Mouse (Mus musculus): Measurements from ENCODE around the gene Igfbp2.

Gene Igfbp2

DNA sequence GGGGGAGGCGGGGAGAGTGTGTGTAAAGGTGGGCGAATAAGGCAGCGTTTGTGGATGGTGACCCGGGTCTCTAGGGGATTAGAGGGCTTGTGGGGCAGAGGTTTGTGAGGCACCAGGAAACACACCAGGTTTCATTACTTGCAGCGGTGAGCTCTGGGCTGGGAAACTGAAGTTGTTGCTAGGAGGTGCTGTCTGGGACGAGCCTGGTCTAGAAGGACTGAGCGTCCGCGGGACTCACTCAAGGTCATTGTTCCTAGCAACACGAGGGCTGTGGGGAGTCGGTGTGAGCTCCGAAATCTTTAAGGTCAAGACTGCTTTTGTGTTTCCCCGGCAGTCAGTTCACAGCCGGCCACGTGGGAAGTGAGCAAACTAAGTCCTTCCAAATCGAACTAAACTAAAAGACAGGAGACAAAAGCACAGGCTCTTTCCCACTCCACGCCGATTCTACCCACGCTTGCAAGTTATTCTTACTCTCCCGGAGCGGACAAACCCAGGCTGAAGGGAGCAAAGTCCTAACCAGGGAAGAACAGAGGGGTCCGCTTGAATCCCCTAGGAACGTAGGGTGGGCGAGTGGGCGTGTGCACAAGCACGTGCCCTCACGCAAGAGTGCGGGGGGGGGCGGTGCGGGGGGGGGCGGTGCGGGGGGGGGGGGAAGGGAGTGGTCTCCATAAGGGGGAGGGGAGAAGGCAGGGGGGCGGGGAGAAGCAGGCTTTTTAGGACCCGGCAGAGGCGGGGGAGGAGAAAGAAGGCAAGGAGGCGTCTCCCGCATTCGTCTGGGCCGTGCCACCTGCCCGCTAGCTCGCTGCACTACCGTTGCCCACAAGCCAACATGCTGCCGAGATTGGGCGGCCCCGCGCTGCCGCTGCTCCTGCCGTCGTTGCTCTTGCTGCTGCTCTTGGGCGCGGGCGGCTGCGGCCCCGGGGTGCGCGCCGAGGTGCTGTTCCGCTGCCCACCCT, at the start of gene Igfbp2:
TSS of gene Igfbp2 (plus strand) at position 753 of the 956 bp plus-strand sequence.
- DNase-seq: peak; percentile 21 to 53

DNA sequence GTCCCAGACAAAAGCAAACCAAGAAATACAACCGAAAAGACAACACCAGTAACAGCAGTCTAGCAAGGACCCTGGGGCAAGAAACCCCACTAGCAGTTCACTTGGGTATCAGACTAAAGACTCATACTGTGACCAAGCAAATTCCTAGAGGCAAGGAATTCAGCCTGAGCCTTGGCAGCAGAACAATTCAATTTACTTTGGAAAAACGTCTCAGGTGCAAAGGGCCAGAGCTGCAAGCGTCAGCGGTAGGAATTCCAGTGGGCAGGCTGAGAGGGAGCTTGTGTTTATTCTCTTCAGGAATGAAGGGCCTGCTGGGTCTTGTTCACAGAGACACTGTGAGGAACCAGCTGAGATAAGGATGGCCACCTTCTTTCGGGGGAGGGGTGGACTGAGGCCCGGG, 45.5 kb upstream of the Igfbp2 start:
- peak in 1 of 2 experiments; percentile 46 for DNase-seq

DNA sequence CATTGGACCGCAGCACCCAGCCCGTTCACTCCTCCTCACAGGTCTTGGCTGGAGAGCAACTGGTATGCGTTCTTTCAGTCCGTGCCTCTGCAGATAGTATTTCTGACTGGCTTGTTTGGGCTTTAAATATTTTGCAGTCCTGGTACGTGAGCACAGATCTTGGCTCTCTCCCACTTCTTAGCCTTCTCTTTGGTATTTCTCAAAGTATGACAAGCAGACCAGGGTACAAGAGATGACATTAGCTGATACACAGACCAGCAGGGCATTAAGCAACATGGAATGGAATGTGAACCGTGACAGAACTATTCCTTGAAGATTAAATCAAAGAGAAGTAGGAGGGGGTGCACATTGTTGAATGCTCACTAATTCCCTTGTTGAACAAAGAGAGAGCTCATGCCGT, 43.6 kb upstream of the Igfbp2 start:
- peak; percentile 4 to 26 for DNase-seq

DNA sequence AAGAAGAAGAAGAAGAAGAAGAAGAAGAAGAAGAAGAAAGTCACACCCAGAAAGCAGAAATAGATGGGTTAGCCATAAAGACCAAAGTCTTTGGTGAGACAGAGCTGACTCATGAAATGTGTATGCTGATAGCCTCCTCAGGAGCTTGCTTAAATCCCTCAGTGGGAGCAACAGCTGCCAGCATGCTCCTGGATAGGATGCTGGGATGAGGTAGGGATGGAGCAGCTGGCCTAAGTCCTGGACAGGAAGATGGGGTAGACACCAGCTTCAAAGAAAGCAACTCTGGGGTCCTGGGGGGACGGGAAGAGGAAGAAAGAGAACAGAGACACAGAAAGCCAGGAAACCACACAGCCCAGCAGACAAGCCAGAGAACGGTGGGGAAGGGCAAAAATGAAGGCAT, 41.0 kb upstream of the Igfbp2 start:
- no peak for DNase-seq

DNA sequence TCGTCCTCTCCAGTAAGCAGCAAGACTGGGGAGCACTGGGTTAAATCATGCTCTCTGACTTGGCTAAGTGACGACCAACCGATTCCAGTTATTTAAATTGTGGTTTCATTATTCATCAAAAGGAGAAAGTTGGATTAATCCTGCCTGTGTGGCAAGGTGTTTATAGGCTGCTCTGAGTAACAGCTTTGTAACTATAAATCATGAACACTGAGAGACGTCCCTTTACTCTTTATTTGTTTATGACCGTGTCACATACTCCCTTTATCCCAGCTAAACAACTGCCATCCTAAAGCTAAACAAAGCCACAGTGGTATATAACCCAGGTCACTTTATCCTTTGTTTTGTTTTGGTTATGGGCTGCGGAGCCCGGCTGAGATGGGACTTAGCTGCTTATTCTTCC, 40.3 kb upstream of the Igfbp2 start:
- DNase-seq: no peak

DNA sequence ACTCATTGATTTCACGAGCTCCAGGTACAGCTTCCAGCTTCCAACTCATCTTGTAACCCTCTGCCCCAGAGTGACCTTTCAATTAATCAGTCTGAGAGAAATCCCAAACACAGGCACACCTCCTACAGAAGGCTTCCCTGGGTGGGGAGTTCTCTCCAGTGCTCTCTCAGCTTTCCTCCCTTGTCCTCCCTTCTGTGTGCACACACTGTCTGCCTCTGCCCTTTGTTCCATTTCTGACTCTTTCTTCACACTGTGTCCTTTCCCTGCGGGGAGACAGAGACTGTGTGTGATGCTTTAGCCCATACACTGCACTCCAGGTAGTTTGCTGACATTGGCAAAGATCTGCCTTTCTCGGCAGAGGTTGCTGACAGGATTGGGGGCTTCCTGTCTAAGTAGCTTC, 33.6 kb upstream of the Igfbp2 start:
- no peak for DNase-seq

DNA sequence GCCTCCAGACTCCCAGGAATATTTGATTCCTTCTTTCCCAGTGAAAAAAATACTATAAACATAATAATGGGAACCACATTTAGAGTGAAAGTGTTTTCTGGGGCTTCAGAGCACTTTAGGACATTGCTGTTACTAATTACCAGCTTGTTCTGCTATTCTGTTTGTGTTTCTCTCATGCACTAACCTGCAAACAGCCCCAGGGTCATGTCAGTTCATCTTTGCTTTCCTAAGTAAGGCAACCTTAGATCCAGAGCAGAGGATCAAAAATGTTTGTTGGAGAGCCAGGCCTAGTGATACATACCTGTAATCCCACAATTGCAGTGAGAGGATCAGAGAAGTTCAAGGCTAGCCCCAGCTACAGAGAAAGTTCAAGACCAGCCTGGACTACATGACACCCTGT, 32.6 kb upstream of the Igfbp2 start:
- no peak for DNase-seq

DNA sequence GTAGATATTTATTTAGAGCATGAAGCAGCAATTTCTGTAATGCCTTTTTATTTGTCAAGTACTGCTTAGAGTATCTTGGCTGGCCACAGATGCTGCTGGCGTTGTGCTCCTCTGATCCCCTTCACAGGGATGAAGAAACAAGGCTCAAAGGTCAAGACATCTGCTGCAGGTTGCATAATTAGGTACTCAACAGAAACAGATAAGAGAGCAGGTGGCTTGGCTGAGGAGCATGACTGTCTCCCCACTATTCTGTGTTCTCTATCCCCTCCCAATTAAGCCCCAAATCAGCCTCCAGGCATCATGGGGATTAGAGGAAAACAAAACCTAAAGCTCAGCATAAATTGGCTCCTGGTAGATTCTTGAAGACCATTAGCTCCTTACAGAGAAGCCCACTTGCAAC, 32.0 kb upstream of the Igfbp2 start:
- DNase-seq: no peak

DNA sequence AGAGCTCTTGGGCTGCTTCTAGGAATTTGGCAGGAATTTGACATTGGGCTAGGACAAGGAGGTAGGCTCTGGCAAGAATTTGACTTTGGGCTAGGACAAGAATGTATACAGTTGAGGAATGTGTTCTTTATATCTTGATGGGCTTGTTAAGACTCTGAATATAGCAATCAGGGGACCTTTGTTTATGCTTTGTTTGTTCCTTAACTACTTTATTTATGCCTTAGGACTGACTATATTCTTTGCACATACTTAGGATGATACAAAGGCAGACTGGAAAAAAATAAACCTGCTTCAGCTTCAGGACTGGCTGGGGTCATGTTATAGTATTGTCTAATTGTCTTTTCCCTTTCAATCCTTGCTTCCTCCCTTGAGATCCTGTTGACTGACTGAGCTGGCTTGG, 31.1 kb upstream of the Igfbp2 start:
- DNase-seq: no peak

DNA sequence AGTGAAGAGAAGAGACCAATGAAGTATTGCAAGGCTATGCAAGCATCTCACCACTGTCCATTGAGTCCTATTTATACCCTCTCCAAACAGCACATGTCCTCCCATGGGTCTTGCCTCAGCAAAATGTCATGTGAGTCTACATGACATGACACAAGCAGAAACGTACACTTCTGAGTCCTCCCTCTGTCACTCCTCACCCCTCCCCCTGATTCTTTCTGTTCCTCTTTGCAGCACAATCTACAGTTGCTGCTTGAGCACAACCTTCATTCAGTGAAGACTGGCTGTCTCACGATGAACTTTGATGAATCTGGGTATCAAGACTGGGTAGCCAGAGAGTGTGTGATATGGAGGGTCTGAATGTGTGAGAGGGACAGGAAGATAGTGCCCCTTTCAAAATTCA, 28.2 kb upstream of the Igfbp2 start:
- no peak for DNase-seq

DNA sequence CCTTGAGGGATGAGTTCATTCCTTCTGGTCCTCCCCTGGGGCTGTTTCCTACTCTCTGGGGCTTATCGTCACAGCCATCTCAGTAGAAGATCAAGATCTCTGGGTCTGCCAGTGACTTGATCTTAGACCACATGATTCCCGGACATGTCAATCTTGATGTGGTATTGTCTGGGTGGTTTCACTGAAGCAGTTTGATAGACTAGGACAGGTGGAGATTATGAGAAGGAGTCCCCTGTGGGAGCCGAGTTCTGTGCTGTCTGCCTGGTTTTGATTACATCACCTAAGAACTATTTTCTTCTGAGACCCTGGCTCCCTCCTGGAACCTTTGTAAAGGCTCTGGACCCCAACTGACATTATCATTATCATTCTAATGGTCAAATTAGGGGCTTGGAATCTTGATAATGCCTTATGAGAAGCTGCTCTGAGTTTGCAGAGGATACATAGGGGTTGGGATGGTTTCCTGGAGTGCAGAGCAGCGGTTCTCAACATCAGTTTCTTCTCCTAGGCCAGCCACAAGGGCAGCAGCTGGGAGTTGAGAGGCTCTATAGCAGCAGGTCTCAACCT, 27.1 kb upstream of the Igfbp2 start:
- DNase-seq: no peak

DNA sequence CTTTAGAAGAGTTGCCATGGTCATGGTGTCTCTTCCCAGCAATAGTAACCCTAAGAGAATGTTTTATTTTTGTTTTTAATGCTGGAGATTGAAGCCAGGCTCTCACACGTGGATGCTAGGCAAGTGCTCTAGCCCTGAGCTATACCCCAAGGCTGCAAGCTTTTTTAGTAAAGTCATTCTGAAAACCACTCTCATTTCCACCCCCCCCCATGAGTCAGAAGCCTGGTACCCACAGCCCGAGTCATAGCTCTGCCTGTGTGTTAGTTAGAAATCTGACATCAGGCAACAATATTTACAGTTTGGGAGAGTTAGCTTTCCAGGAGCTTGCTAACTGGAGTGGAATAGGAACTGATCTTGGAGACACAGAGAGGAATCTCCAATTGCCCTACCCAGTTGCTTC, 25.9 kb upstream of the Igfbp2 start:
- no peak for DNase-seq

DNA sequence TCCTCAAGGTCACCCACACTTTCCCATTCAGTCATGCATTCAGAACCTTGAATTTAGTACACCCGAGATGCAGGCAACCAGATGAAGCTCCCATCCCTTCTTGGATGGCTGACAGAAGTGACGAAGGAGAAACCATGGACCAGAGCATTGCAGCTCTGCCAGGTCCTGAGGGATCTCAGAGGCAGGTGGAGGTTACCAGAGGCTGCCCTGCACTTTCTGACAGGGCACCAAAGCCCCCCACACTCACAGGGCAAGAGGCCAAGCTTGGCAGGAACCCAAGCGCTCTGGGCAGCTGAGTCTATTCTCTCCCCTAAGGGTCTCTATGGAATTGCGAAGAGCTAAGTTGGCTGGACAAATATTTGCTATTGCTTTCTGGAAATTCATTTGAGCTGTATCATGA, 20.3 kb upstream of the Igfbp2 start:
- DNase-seq: no peak

DNA sequence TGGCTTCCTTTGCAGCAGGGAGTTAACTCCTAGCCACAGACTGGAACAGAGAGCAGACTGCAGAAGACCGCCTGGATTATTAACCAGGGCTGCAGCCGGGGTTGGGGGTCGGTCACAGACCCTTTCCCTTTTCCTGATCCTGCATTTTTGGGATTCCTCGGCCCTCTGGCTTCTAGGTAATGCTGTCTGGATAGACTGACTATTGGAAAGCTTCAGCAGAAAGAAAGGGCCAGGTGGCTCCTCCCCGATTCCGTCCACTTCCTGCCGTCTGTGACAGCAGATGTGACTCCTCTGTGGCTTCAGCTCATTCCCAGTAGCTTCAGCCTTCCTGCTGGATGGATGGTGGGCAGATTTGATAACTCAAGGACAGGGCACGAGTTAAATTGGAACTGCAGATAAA, 19.3 kb upstream of the Igfbp2 start:
- DNase-seq: no peak

DNA sequence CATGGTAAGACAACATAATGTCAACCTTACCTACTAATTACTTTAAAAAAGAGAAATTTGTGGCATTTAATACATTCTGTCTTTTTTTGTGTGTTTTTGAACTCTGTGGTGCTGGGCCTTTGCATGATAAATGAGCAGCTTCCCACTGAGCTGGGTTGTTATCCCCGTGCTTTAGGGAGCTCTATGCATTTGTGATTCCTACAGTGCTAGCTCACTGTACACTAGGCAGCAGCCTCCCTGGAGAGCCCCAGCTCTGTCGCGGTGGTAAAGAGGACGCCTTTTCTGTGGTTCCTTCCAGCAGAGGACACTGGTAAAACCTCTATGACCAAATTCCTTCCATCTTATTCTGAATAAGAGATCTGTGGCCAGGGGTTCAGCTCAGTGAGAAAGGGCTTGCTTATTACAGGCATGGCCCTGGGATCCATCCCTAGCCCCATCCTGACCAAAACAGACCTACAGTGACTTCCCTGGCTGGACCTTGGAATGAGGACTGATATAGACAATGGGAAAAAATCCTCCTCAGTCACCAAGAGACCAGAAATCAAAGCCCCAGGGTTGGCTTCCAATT, 18.7 kb upstream of the Igfbp2 start:
- DNase-seq: no peak

DNA sequence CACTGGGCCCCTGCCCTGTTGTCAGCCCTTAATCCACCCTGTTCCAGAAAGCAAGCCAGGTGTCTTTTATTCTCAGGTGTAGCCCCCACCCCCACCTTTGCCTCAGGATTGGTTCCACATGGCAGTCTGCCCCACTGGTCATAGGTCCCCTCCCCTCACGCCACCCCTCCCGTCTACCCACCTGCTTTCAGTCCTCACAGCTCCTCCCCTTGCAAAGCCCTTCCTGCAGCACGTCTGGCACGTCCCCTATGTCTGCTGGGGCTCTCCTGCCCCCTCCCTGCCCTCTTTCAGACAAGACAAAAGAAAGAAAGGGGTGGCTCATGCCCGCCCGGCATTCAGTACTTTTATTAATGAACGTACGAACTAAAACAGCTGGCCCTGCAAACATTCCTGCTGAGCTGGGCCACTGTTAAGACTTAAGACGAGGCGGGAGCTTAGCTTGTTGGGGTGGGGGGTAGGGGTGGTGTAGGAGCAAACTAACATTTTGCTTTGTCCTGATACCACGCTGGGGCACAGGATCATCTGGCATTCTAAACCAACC, 18.2 kb upstream of the Igfbp2 start:
- DNase-seq: no peak

DNA sequence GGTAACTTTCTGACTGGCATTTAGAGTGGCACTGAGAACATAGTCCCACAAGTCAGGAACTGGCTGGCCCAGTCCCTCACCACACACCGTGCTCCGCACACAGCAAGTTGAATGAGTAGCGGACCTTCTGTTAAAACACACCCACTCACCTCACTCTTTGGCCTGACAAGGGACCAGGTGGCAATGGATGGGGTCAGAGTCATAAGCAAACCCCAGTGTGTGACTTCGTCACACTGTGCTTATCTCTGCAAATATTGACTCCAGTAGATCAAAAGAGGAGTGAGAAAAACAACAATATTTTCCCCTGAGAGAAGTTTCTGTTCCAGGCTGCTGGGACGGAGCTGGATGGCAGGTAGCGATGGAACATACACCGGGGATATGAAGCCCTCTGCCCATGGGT, 15.0 kb upstream of the Igfbp2 start:
- no peak for DNase-seq

DNA sequence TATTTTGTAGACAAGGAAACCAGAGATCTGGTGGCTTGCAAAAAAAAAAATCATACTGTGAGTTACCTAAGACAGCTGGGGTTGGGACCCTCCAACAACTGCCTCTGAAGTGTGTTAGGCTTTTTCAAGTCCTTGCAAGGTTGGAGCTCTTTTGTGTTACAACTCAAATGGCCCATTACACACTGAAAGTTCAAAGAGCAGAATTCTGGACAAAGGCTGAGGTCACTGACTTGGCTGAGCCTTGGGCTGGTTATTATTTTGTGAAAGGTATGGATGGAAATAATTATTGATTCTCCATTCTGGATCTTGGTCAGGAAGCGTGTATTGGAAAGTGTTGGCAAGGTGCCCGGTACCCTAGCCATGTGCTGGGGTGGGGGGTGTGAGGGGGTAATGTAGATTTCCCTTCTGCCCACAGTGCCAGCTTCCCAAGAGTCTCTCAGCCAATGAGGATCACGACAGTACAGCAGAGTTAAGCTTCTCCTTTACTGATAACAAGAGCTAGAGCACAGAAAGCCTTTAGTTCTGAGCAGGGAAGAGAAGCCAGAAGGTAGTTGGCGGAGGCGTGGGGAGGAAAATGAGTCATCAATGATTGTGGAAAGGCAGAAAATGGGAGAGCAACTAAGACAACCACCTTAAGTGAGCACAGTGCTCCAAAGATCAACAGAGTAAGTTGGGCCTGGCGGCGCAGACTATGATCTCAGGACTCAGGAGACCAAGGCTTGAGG, 14.2 kb upstream of the Igfbp2 start:
- no peak for DNase-seq

DNA sequence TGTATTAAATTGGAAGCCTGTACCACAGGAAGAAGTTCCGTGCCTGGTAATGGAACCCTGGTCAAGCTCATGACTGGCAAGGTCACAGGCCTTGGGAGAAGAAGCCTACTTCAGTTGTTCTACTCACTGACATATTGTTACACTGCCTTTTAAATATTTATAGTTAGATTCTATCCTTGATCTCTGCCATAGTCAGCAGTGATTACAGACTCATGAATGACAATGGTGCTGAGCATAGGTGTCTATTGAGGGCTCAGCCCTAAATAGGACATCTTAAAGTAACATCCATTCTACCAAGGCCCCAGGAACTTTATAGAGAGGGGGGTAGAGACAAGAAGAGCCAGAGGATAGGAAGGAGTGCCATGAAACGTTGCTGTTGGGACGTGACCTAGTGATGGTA, 13.2 kb upstream of the Igfbp2 start:
- no peak for DNase-seq

DNA sequence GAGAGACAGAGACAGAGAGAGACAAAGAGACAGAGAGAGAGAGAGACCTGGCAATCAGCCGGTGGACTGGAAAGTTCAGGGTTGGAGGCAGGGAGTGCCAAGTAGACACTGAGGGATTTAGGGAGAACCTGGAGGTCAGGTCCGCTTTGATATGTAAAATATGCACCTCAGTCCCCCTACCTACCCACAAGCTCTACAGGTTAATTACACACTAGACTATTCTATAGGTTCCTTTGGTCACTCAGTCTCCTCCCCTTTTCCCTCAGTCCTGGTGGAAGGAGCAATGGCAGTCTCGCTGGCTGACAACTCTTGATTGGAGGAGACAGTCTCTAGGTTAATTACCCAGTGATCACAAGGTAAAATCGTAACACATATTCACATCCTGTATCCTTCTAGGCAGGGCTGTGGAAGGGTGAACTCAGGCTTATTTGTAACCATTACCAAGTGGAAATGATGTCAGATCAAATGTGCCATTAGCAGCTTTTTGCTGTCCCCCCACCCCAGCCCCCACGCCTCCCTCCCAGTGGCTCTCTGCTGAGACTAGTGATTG, 11.1 kb upstream of the Igfbp2 start:
- DNase-seq: no peak

DNA sequence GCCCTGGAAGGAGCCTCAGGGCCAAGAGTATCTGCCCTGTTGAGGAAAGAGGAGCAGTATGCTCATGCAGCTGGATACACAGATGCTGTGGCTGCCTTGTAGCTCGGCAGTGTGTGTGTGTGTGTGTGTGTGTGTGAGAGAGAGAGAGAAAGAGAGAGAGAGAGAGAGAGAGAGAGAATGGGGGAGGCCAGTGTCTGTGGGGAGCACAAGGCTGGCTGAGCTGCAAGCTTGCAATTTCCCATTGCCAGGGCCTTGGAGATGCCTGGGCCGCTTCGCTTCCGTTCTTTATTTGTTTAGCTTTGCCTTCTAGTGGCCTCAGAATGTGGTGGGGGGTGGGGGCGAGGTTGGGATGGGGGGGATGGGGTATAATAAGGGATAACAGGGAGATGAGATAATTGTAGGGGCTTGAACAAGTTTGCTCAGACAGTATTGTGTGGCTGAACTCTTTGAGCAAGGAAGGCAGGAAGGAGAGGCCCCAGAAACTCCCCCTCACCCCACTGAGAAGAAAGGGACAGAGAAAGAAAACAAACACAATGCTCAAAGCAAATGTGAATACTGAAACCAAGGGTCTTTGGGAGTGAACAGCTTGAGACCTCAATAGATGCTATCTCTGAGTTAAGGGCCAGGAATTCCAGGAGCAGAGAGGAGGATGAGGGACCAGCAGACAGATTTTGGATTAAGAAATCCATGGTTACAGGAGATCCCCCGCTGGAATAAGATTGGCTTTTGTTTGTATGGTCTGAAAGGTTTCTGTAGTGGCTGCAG, 10.5 kb upstream of the Igfbp2 start:
- DNase-seq: no peak

DNA sequence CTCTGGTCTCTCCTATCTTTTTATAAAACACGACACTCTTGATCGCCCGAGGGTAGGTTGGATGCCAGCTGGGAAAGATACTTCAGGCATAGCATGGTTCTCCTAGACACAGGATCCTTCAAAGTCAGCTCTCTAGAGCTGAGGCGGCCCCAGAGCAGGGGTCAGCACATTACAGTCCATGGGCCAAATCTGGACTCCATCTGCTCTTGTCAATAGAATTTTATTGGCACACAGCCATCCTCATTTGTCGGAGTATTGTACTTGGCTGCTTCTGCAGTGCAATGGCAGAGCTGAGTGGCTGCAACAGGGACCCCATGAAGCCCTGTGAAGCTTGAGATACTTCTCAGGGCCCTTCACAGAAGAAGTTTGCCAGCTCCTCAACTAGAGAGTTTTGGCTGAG, 9.1 kb upstream of the Igfbp2 start:
- DNase-seq: peak in 1 of 2 experiments; percentile 29

Measured in lung, postnatal 4 days (tissue).